Mouse (Mus musculus): ENCODE measurements around the gene Caml.
"Not testable (repeated sequence)": the region's sequence is repeated elsewhere in the genome, so short reads cannot be mapped to it uniquely, and the experiment has no call there.

Gene Caml

GRCm38 (mm10) chr13:55620275-55620674, 2.5 kb upstream of the Caml start:
- no peak for DNase-seq (ENCODE audit: extremely low read depth, low read depth, low spot score)

DNA sequence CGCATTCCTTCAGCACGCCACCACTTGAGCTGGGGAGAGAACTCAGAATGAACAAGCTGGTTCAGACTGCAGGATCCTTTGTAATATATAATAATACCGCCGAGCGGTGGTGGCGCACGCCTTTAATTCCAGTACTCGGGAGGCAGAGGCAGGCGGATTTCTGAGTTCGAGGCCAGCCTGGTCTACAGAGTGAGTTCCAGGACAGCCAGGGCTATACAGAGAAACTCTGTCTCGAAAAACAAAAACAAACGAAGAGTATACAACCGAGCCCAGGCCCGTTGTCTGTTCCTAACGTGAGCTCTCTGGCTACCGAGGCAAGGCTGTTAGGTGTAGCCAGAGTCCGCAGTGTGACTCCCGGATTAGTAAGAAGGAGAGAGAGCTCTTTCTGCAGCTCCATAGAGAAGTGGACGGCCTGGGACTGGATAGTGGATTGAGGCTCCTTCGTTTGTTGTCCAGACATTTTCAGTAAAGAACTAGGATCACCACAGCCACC, 603 bp upstream of the Caml start:
- not testable (repeated sequence) for DNase-seq (ENCODE audit: extremely low read depth, low read depth, low spot score)

DNA sequence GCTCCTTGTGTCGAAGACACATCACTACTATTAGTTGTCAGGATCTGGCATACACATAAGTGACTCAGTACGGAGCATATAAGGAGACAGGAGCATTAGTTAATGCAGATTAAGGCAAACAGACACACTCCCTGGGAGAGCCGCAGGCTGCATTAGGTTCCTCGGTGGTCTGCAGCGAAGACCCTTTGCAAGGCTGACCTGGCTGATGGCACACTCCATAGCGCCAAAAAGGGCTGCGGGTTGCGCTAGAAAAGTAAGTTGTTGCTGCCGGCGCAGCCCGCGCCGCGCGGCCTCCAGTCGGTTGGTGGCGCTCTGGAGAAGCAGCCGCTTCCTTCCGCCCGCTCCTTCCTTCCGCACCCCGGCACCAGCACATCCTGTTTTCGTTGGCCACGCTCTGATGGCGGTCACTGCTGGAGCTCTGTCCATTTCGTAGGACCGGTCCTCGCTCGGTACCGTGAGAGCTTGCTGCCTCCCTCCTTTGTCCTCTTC, 11.9 kb downstream of the Caml start, which contains the start of gene Ddx46:
Gene Ddx46, plus strand, starts transcription at position 389 of the 489 bp plus-strand sequence.
- DNase-seq (ENCODE audit: extremely low read depth, low read depth, low spot score): peak; percentile 23

DNA sequence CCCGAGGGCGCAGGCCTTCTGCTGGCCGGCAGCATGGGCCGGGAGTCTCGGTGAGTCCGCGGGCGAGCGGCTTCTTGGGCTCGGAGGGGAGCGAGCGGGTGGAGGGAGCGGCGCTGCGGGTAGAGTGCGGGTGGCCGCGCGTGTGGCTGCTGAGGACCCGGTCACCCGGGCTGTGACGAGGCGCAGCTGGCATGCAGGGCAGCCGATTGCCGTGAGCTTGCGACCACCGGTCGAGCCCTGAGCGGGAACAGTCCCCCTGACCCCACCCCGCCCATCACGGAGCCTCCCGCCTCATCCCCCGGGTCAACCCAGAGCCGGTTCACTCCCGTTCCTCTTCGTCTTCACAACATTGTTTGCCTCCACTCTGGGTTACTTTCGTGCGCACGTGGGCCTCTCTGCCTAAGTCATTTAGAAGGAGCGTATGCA, 12.4 kb downstream of the Caml start:
- DNase-seq (ENCODE audit: extremely low read depth, low read depth, low spot score): no peak

DNA sequence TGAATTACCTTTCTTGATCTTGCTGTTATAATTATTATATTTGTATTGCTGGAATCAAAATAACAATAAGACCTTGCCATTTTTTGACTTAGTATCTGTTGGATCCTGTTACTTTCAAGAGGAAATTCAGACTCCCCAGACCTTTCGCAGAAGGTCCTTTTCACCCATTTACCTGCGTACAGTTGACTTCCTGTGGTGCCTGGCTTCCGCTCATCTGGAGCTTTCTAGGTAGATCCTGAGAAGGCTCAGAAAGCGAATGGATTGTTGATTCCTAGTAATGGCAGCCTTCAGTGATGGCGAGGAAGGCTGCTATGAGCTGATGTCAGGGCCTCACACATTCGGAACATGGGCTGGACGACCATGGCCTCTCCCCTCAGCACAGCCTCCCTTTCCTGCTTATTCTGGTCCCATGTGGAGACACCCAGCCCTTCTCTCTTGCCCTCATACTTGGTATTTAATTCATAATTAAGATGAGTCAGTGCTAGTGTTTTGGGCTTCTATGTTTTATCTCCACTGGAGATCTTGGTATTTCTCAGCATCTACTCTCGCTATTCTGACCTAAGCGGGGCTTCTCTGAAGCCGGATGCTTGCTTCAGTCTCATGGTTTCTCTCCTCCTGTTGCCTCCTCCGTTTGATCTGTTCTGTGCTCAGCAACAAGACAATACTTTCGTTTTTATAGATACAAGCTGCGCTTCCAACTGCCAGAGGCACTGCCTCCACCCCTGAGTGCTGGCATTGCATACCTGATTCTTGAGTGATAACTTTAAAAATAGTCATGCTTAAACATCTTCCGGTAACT, 13.6 kb downstream of the Caml start:
- DNase-seq (ENCODE audit: extremely low read depth, low read depth, low spot score): no peak

- DNase-seq (ENCODE audit: extremely low read depth, low read depth, low spot score): not testable (repeated sequence)
These were observed 17.7 kb downstream of the Caml start for GRCm38 (mm10) chr13:55640480-55640879.

GRCm38 (mm10) chr13:55644525-55644924, 21.7 kb downstream of the Caml start:
- DNase-seq (ENCODE audit: extremely low read depth, low read depth, low spot score): no peak

- no peak for DNase-seq (ENCODE audit: extremely low read depth, low read depth, low spot score)
These were observed 27.3 kb downstream of the Caml start for GRCm38 (mm10) chr13:55650098-55650497.

GRCm38 (mm10) chr13:55650980-55651379, 28.2 kb downstream of the Caml start:
- no peak for DNase-seq (ENCODE audit: extremely low read depth, low read depth, low spot score)

DNA sequence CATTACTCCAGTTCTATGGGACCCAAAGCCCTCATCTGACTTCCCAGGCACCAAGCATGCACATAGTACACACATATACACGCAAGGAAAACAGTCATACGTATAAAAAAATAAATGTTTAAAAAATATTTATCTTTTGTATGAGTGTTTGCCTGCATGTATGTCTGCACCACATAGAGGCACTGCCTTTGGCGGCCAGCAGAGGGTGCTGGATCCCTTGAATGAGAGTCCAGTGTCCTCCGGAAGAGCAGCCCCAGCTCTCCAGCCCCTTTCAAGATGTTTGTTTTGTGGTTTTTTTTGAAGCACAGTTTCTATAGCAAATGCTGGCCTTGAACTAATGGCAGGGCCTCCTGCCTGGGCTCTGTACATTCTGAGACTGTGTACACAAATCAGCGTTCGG, 45.7 kb downstream of the Caml start:
- no peak for DNase-seq (ENCODE audit: extremely low read depth, low read depth, low spot score)

DNA sequence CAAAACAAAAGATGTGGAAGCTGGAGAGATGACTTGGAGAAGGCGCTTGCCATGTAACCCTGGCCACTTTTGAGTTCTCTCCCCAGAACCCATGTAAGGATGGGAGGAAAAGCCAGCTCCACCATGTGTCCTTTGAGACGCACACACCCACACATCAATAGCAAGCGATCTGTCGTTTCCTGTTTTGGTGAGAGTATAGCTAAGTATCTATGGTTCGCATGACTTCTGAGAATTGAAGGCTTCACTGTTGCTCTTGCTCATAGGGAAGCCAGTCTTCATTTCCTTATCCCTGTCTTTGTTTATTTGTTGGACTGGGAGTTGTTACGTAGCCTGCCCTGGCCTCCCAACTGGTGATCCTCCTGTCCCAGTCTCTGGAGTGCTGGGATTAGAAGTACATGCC, 49.9 kb downstream of the Caml start:
- DNase-seq (ENCODE audit: extremely low read depth, low read depth, low spot score): no peak

DNA sequence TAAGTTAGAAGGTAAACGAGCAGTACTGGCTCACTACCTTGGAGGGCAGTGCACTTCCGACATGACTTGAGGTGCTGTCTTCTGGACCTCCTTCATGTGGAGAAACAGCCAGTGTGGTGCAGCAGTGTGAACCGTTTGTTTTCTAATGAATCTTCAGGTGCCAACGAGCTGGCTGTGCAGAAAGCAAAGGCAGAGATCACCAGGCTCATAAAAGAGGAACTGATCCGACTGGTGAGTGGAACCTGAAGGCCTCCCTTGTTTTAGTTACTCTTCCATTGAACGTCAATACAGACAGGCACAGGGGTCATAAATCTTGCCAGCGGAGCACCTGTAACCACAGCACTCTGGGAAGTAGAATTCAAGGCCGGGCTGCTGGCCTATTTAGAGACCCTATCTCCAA, 54.6 kb downstream of the Caml start:
- DNase-seq (ENCODE audit: extremely low read depth, low read depth, low spot score): no peak
